Mouse (Mus musculus) lung, embryonic 16.5 days (tissue): ENCODE measurements around the gene Sfxn3. TPM values are rescaled to one million over a fixed set of nuclear protein-coding genes. Genes with fewer than 3 reads are reported as not detected.

Experiments
- ATAC-seq: fragments of 200-750 bp; cut with Nextera tagmentation; 2 replicates; pipeline ENCODE4 v1.8.0; 2017; ENCODE audit warnings: low read depth, mild to moderate bottlenecking, moderate library complexity
- H3K27ac ChIP-seq: fragments of 300-500 bp; sonication (generic); 2 replicates; pipeline ENCODE4 v1.5.1; 2014; ENCODE audit warnings: mild to moderate bottlenecking, control low read depth, low read length
- H3K27me3 ChIP-seq: fragments of 300-500 bp; sonication (generic); 2 replicates; pipeline ENCODE4 v1.6.1; 2014; ENCODE audit warnings: low read depth, low read length, mixed read lengths; ENCODE audit not compliant: control insufficient read depth, insufficient read depth
- H3K36me3 ChIP-seq: fragments of 300-500 bp; sonication (generic); 2 replicates; pipeline ENCODE4 v1.6.1; 2014; ENCODE audit warnings: low read length; ENCODE audit not compliant: control insufficient read depth, insufficient read depth
- H3K4me1 ChIP-seq: fragments of 300-500 bp; sonication (generic); replicated peaks from 2 replicates; pipeline ENCODE4 v1.6.1; 2014; ENCODE audit warnings: low read length, mixed read lengths; ENCODE audit not compliant: control insufficient read depth, insufficient read depth
- H3K4me2 ChIP-seq: fragments of 300-500 bp; sonication (generic); 2 replicates; pipeline ENCODE4 v1.6.1; 2014; ENCODE audit warnings: low read depth, low read length, control low read depth
- H3K4me3 ChIP-seq: fragments of 300-500 bp; sonication (generic); 2 replicates; pipeline ENCODE4 v1.5.1; 2014; ENCODE audit warnings: mild to moderate bottlenecking, low read length, control low read depth
- H3K9ac ChIP-seq: fragments of 300-500 bp; sonication (generic); 2 replicates; pipeline ENCODE4 v1.6.1; 2014; ENCODE audit warnings: low read length, control low read depth
- H3K9me3 ChIP-seq: fragments of 300-500 bp; sonication (generic); 2 replicates; pipeline ENCODE4 v1.6.1; 2016; ENCODE audit warnings: low read length; ENCODE audit not compliant: control insufficient read depth
- WGBS: fragments of 180-500 bp; shearing (Covaris S2); extraction: QIAGEN DNeasy Blood & Tissue Kit; methylation state at CpG from one replicate; pipeline ENCODE4 v1.1.7; 2014; 5-methylcytosine and 5-hydroxymethylcytosine counted together
- polyA plus RNA-seq: library from polyadenylated mRNA; unstranded; fragments of >200 nt; fragmentation: Nextera tagmentation; extraction: Ambion mirVana; gene quantifications from 2 replicates; pipeline ENCODE4 v1.2.1, GENCODE M21; 2015

The Sfxn3 gene
- polyA plus RNA-seq, 1 experiment from 2014 or later: 26.0 TPM

DNA sequence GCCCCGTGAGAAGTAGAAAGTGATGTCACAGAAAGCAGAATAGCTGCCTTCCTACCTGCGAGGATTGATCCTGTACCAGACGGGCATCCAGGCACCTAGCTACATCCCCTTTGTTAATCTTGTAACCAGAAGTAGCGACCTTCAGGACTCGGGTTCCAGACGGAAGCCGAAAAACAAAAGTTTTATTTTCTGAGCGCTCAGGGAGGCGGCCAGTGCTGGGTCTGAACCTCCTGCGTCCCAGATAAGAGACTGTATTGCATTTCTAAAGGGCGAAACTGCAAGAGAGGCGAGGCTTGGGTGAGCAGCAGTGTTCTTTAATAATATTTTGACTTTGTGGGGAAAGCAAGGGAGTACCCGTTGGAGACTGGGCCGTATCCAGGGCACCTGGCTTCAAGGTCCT lies 11.5 kb downstream of the Sfxn3 start:
- Histone ChIP-seq H3K9me3 (no peaks in the 10 kb centered on the region), H3K27ac (peak overlapping the region; percentile 98), H3K36me3 (peaks cover 2% of the 10 kb centered on the region; the same call in 1 of the 2 replicates), H3K27me3 (0 out of 2 replicates have a peak, but pooled peaks cover 3% of the 10 kb centered on the region), H3K4me2 (peak overlapping the region; percentile 59), H3K4me1 (peaks cover 19% of the 10 kb centered on the region), H3K4me3 (peak overlapping the region; percentile 68), H3K9ac (peak overlapping the region; percentile 88)
- WGBS: under 1% methylated on average over 14 of the region's 14 CpGs
- no peak for ATAC-seq

DNA sequence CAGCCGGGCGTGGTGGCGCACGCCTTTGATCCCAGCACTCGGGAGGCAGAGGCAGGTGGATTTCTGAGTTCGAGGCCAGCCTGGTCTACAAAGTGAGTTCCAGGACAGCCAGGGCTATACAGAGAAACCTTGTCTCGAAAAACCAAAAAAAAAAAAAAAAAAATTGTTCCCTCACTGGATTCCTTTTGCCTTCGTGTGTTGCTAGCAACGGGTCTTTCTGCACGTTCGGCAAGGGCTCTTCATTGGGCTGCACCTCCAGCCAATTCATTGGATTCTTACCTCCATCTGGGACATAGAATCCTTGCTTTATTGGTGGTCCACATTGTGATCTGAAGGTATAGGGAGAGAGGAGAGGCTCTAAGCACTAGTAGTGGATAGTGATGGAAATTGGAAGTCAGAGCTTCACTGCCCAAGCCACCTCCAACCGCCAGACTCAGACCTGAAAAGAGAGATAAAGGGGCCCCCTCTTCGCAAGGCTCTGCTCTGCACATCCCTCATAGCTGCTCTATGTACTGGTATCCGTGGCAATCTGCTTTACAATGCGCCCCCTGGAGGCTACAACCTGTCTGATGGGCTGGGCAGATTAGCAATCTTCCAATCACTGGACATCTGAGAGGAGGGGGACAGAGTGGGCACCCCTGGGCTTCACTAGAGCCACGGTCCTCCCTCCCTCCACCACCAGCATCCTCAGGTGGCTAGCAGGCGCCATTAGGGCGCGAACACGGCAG lies 16.4 kb downstream of the Sfxn3 start:
- WGBS: 43% methylated on average over 19 of the region's 20 CpGs
- no peak overlapping the region for H3K9ac ChIP-seq
- peaks cover 41% of the 10 kb centered on the region for H3K27me3 ChIP-seq
- H3K4me1 ChIP-seq: peaks cover 8% of the 10 kb centered on the region
- no peak; the same call in 1 of the 2 replicates for ATAC-seq
- H3K4me2 ChIP-seq: no peak overlapping the region
- H3K27ac ChIP-seq: no peak overlapping the region
- H3K4me3 ChIP-seq: no peak overlapping the region
- H3K36me3 ChIP-seq: no peaks in the 10 kb centered on the region
- H3K9me3 ChIP-seq: no peaks in the 10 kb centered on the region

DNA sequence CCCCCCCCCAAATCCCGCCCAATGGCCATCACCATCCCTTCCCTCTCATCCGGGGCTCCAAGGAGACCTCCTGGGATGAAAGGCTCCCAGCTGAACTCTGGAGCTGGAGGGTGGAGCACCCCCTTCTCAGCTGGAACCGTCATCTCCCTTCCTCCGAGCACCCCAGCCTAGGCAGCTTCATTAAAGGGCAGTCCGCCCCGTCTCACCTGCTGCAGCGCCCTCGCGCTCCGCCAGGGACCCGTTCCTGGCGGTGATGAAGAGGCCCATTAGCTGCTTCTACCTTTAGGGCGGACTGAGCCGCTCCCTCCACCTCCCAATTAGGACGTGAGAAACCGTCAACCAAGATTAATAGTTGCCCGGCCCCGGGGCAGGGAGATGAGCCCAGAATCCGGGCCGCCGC lies 17.9 kb downstream of the Sfxn3 start:
- Histone ChIP-seq H3K9me3 (no peaks in the 10 kb centered on the region), H3K27ac (no peak overlapping the region), H3K36me3 (no peaks in the 10 kb centered on the region), H3K4me2 (no peak overlapping the region), H3K4me3 (no peak overlapping the region), H3K27me3 (peaks cover 41% of the 10 kb centered on the region), H3K9ac (no peak overlapping the region), H3K4me1 (0 out of 2 replicates have a peak, but pooled peaks cover 3% of the 10 kb centered on the region)
- ATAC-seq: no peak
- WGBS: 5% methylated on average over 21 of the region's 21 CpGs

DNA sequence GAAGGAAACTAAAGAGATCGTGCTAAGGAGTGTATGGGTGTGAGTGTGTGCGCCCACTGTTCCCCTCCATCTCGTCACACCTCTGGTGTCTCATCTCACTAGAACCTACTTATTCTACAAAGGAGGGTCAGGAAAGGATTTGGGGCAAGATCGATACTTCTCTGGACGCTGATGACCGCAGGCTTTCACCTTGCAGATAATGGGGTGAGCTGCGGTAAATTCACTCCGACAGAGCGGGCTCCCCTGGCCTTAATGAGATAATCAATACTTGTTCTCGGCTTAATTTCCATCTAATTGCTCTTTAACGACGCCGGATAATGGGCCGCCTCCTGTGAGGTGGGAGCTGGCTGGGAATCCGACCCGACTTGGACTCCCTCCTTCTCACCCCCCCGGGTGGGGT lies 19.9 kb downstream of the Sfxn3 start:
- Histone ChIP-seq H3K36me3 (no peaks in the 10 kb centered on the region), H3K27ac (no peak overlapping the region), H3K27me3 (peaks cover 41% of the 10 kb centered on the region), H3K9ac (no peak overlapping the region), H3K9me3 (no peaks in the 10 kb centered on the region), H3K4me3 (no peak overlapping the region), H3K4me2 (no peak overlapping the region), H3K4me1 (0 out of 2 replicates have a peak, but pooled peaks cover 3% of the 10 kb centered on the region)
- no peak for ATAC-seq
- WGBS: 28% methylated on average over 17 of the region's 17 CpGs

DNA sequence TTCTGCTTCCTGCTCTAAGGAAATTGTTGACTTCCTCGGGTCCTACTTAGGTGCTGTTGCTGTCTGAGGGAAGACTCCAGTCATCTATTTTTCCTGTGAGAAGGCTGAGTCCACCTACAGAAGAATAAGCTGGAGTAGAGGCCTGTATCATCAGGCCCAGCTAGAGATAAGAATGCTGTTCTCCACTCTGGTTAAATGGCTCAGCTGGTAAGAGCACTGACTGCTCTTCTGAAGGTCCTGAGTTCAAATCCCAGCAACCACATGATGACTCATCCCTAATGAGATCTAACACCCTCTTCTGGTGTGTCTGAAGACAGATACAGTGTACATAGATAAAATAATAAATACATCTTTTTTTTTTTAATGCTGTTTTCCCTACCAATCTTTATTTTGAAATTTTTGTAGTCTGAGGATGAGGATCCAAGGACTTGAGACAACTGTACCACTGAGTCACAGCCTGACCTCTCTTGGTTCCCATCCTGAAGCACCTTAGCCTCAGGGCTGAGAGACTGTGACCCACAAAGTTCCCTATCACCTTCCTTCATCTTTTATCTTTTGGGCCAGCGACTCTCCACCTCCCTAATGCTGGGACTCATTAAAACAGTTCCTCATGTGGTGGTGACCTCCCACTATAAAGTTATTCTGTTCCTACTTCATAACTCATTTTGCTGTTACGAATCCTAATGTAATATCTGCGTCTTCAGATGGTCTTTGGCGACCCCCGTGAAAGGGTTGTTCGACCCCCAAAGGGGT lies 20.6 kb downstream of the Sfxn3 start:
- Histone ChIP-seq H3K9me3 (no peaks in the 10 kb centered on the region), H3K36me3 (no peaks in the 10 kb centered on the region), H3K4me1 (0 out of 2 replicates have a peak, but pooled peaks cover 3% of the 10 kb centered on the region), H3K4me2 (no peak overlapping the region), H3K9ac (no peak overlapping the region), H3K4me3 (no peak overlapping the region), H3K27ac (no peak overlapping the region), H3K27me3 (peaks cover 41% of the 10 kb centered on the region)
- ATAC-seq: no peak
- WGBS: 77% methylated on average over 7 of the region's 7 CpGs

DNA sequence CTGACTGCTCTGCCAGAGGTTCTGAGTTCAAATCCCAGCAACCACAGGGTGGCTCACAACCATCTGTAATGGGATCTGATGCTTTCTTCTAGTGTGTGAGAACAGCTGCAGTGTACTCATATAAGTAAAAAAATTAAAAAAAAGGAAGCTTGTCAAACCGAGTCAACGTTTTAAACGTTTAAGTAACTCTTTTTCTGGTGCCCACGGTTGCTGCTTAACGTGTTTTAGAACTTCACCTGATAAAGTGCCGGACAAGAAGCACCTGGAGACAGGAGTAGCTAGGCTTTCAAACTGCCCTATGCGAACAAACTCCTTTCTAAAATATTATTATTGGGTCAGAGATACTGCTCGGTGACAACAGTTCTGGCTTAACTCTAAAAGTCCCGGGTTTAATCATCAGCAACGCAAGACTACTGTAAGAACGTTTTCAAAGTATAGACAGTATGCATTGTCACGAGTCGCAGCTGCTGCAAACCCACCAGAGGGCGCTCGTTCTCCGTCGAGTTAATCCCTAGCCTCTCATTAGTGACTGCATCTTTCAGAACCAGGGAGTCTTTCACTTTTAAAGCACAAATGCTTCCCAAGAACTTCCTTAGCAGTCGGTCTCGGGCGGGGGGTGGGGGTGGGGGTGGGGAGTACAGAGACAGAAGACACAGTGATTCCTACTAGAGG lies 26.7 kb downstream of the Sfxn3 start:
- 6% methylated on average over 20 of the region's 20 CpGs for WGBS
- Histone ChIP-seq H3K9ac (peak overlapping the region; percentile 90), H3K9me3 (no peaks in the 10 kb centered on the region), H3K4me1 (peaks cover 34% of the 10 kb centered on the region), H3K36me3 (no peaks in the 10 kb centered on the region), H3K4me2 (peak overlapping the region; percentile 88), H3K4me3 (peak overlapping the region; percentile 76), H3K27me3 (peaks cover 30% of the 10 kb centered on the region), H3K27ac (peak overlapping the region; percentile 97)
- peak; percentile 54 for ATAC-seq

DNA sequence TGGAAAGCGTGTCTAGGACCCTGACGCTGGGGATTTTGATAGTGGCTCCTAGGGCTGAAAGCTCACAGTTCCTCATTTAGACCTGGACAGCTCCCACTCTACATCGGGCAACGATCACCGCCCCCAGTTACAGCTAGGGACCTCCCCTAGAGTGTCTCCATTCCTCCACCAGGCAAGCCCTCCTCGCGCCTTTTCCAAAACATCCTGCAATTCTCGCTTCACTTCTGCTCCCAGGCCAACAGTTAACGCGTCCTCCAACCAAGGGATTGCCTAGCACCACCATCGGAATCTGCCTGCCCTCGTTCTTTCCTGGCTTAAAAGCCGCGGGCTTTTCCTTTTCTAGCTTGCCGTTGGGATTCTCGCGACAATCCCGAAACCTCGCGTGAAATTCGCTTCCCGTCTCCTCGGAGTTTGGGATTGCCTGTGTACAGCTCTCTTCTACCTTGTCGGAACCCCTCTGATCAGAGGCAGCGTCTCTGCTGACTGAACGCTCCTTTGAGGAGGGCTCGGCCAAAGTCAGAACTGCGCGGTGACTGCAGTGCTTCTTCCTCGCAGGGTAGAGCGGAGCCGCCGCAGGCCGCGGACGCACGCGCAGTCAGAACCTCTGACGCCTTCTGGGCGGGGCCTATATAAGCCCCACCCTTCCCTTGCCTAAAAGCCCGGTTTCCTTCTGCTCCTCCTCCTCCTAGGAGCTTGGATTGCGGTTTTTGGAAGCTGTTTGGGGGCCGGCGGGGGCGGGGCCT lies 27.4 kb downstream of the Sfxn3 start, which contains the start of gene Kazald1:
Kazald1 (plus strand) TSS at position 662 of the 743 bp plus-strand sequence.
- no peaks in the 10 kb centered on the region for H3K36me3 ChIP-seq
- under 1% methylated on average over 45 of the region's 45 CpGs for WGBS
- peak within 1 kb of the TSS; percentile 76 for H3K4me3 ChIP-seq
- peak within 1 kb of the TSS; percentile 90 for H3K9ac ChIP-seq
- peak within 1 kb of the TSS; percentile 88 for H3K4me2 ChIP-seq
- peak within 1 kb of the TSS; percentile 97 for H3K27ac ChIP-seq
- peaks cover 40% of the 10 kb centered on the region for H3K4me1 ChIP-seq
- peak; percentile 91 for ATAC-seq
- no peaks in the 10 kb centered on the region for H3K9me3 ChIP-seq
- peaks cover 33% of the 10 kb centered on the region for H3K27me3 ChIP-seq

DNA sequence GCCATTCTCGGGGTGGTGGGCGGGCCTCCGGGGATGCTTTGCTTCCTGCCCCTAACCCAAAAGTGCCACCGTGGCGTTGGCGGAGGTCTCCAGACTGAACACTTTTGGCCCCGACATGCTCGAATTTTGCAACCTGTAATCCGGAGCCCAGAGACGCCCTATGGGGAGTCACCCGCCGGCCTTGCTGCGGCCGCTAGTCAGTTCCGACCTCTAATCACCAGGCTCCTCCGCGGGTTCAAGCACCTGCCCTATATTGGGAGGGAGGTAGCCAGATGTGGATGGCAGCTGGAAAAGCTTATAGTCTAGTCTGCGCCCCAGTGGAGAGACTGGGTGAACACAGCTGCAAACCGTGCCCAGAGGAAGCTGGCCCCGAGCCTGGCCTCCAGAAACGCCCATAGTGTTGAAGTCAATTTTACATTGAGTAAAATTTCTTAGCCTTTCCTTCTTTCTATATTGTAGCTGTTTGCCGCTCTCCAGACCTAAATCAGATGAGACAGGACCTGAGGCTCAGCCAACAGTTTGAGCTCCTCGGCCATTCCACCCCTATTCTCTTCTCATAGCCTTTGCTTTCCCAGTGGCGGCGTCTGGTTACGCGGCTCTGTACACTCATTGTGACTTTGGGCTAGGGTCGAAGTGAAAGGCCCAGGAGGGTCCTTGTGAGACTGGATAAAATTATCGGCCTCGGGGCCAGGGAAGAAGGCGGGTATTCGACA lies 28.2 kb downstream of the Sfxn3 start:
- H3K27me3 ChIP-seq: peaks cover 39% of the 10 kb centered on the region

More for the DNA sequence above, 28.2 kb downstream of the Sfxn3 start:
- Histone ChIP-seq H3K9ac (peak overlapping the region; percentile 90), H3K4me3 (peak overlapping the region; percentile 76), H3K4me1 (peaks cover 47% of the 10 kb centered on the region), H3K4me2 (peak overlapping the region; percentile 88), H3K9me3 (no peaks in the 10 kb centered on the region), H3K36me3 (no peaks in the 10 kb centered on the region), H3K27ac (peak overlapping the region; percentile 97)
- WGBS: 2% methylated on average over 32 of the region's 32 CpGs
- peak; percentile 32 for ATAC-seq
